Mouse (Mus musculus) midbrain, embryonic 14.5 days (tissue): ENCODE results near the gene Tasp1. TPM values are rescaled to one million over a fixed set of nuclear protein-coding genes. Genes with fewer than 3 reads are reported as not detected.
"Not testable (repeated sequence)": the region's sequence is repeated elsewhere in the genome, so short reads cannot be mapped to it uniquely, and the experiment has no call there.

ENCODE experiments used
- ATAC-seq: fragments of 200-750 bp; cut with Nextera tagmentation; 2 replicates; pipeline ENCODE4 v1.8.0; 2017; ENCODE audit warnings: moderate number of reproducible peaks, moderate library complexity; ENCODE audit not compliant: low FRiP score, low TSS enrichment
- DNase-seq: peaks from one replicate; pipeline ENCODE4 v3.0.0-alpha.2; 2015
- H3K27ac ChIP-seq: fragments of 300-500 bp; sonication (generic); replicated peaks from 2 replicates; pipeline ENCODE4 v1.5.1; 2014; ENCODE audit warnings: mild to moderate bottlenecking, low read depth, low read length, moderate library complexity
- H3K27me3 ChIP-seq: fragments of 300-500 bp; sonication (generic); 2 replicates; pipeline ENCODE4 v1.6.1; 2014; ENCODE audit warnings: low read length, control low read depth, mixed read lengths; ENCODE audit not compliant: control insufficient read depth, insufficient read depth
- H3K36me3 ChIP-seq: fragments of 300-500 bp; sonication (generic); 2 replicates; pipeline ENCODE4 v1.6.1; 2014; ENCODE audit warnings: low read length, control low read depth; ENCODE audit not compliant: control insufficient read depth, insufficient read depth
- H3K4me1 ChIP-seq: fragments of 300-500 bp; sonication (generic); 2 replicates; pipeline ENCODE4 v1.6.1; 2014; ENCODE audit warnings: mild to moderate bottlenecking, antibody characterized with exemption, low read length, control low read depth; ENCODE audit not compliant: control insufficient read depth, insufficient read depth
- H3K4me2 ChIP-seq: fragments of 300-500 bp; sonication (generic); 2 replicates; pipeline ENCODE4 v1.6.1; 2014; ENCODE audit warnings: mild to moderate bottlenecking, low read length, moderate library complexity
- H3K4me3 ChIP-seq: fragments of 300-500 bp; sonication (generic); replicated peaks from 2 replicates; pipeline ENCODE4 v1.5.1; 2014; ENCODE audit warnings: low read depth, low read length
- H3K9ac ChIP-seq: fragments of 300-500 bp; sonication (generic); replicated peaks from 2 replicates; pipeline ENCODE4 v1.6.1; 2014; ENCODE audit warnings: mild to moderate bottlenecking, low read length, moderate library complexity
- H3K9me3 ChIP-seq: fragments of 300-500 bp; sonication (generic); 2 replicates; pipeline ENCODE4 v1.6.1; 2016; ENCODE audit warnings: low read length, control low read depth, mixed read lengths; ENCODE audit not compliant: control insufficient read depth
- WGBS: fragments of 180-500 bp; shearing (Covaris S2); extraction: QIAGEN DNeasy Blood & Tissue Kit; methylation state at CpG from one replicate; pipeline ENCODE4 v1.1.7; 2014; 5-methylcytosine and 5-hydroxymethylcytosine counted together
- polyA plus RNA-seq: library from polyadenylated mRNA; unstranded; fragments of >200 nt; fragmentation: Nextera tagmentation; extraction: Ambion mirVana; gene quantifications from 2 replicates; pipeline ENCODE4 v1.2.1, GENCODE M21; 2014

The Tasp1 gene
- polyA plus RNA-seq, 1 experiment from 2014 or later, result 19.8 TPM

- Histone ChIP-seq H3K4me1 (no peaks in the 10 kb centered on the region), H3K4me3 (no peak overlapping the region), H3K36me3 (peaks cover 8% of the 10 kb centered on the region; the same call in 1 of the 2 replicates), H3K4me2 (no peak overlapping the region), H3K27me3 (no peaks in the 10 kb centered on the region), H3K9ac (no peak overlapping the region), H3K27ac (no peak overlapping the region), H3K9me3 (no peaks in the 10 kb centered on the region)
- ATAC-seq (no peak), DNase-seq (no peak)
These were observed 29.8 kb downstream of the Tasp1 start for GRCm38 (mm10) chr2:140036854-140037253.

GRCm38 (mm10) chr2:140024937-140025336 lies 41.7 kb downstream of the Tasp1 start:
- no peak overlapping the region for H3K4me3 ChIP-seq
- no peaks in the 10 kb centered on the region for H3K4me1 ChIP-seq
- ATAC-seq (no peak), DNase-seq (no peak)
- no peak overlapping the region for H3K4me2 ChIP-seq
- H3K27ac ChIP-seq, result no peak overlapping the region
- H3K27me3 ChIP-seq, result no peaks in the 10 kb centered on the region
- H3K9ac ChIP-seq, result no peak overlapping the region
- no peaks in the 10 kb centered on the region for H3K9me3 ChIP-seq
- peaks cover 19% of the 10 kb centered on the region for H3K36me3 ChIP-seq
- WGBS, result 89% methylated on average over 4 of the region's 4 CpGs

GRCm38 (mm10) chr2:140007406-140007805 lies 59.2 kb downstream of the Tasp1 start:
- H3K4me3 ChIP-seq, result no peak overlapping the region
- no peaks in the 10 kb centered on the region for H3K4me1 ChIP-seq
- H3K9ac ChIP-seq, result no peak overlapping the region
- no peak for DNase-seq
- no peak for ATAC-seq
- no peak overlapping the region for H3K4me2 ChIP-seq
- H3K9me3 ChIP-seq, result no peaks in the 10 kb centered on the region
- H3K27ac ChIP-seq, result no peak overlapping the region
- 96% methylated on average over 3 of the region's 3 CpGs for WGBS
- H3K36me3 ChIP-seq, result peaks cover 6% of the 10 kb centered on the region; the same call in 1 of the 2 replicates
- no peaks in the 10 kb centered on the region for H3K27me3 ChIP-seq

- Histone ChIP-seq H3K4me2 (no peak overlapping the region), H3K27ac (no peak overlapping the region), H3K9ac (no peak overlapping the region), H3K9me3 (no peaks in the 10 kb centered on the region), H3K36me3 (peaks cover 7% of the 10 kb centered on the region; the same call in 1 of the 2 replicates), H3K27me3 (no peaks in the 10 kb centered on the region), H3K4me1 (no peaks in the 10 kb centered on the region), H3K4me3 (no peak overlapping the region)
- no peak for DNase-seq
- no peak for ATAC-seq
- WGBS, result 96% methylated on average over 2 of the region's 2 CpGs
These were observed 68.4 kb downstream of the Tasp1 start for GRCm38 (mm10) chr2:139998170-139998569.

- not testable (repeated sequence) for H3K4me2 ChIP-seq, H3K9ac ChIP-seq, H3K27ac ChIP-seq, H3K27me3 ChIP-seq, ATAC-seq, H3K36me3 ChIP-seq, H3K4me3 ChIP-seq, H3K9me3 ChIP-seq, DNase-seq, H3K4me1 ChIP-seq
- 94% methylated on average over 1 of the region's 1 CpGs for WGBS
These were observed 76.7 kb downstream of the Tasp1 start for GRCm38 (mm10) chr2:139989907-139990306.

GRCm38 (mm10) chr2:139967451-139967850 lies 99.2 kb downstream of the Tasp1 start:
- ATAC-seq, result no peak
- Histone ChIP-seq H3K36me3 (no peaks in the 10 kb centered on the region), H3K4me2 (no peak overlapping the region), H3K9me3 (no peaks in the 10 kb centered on the region), H3K4me1 (no peaks in the 10 kb centered on the region), H3K9ac (no peak overlapping the region), H3K4me3 (no peak overlapping the region), H3K27me3 (no peaks in the 10 kb centered on the region), H3K27ac (no peak overlapping the region)
- 77% methylated on average over 2 of the region's 2 CpGs for WGBS
- DNase-seq, result no peak

GRCm38 (mm10) chr2:139966288-139966687 lies 100.3 kb downstream of the Tasp1 start:
- Histone ChIP-seq H3K4me2 (no peak overlapping the region), H3K27me3 (no peaks in the 10 kb centered on the region), H3K27ac (no peak overlapping the region), H3K9ac (no peak overlapping the region), H3K4me3 (no peak overlapping the region), H3K9me3 (no peaks in the 10 kb centered on the region), H3K36me3 (no peaks in the 10 kb centered on the region), H3K4me1 (no peaks in the 10 kb centered on the region)
- ATAC-seq (no peak), DNase-seq (peak; percentile 66)
- WGBS, result 58% methylated on average over 3 of the region's 3 CpGs

GRCm38 (mm10) chr2:139948843-139949242 lies 117.8 kb downstream of the Tasp1 start:
- no peaks in the 10 kb centered on the region for H3K36me3 ChIP-seq
- H3K4me3 ChIP-seq, result no peak overlapping the region
- H3K4me2 ChIP-seq, result no peak overlapping the region
- ATAC-seq (no peak), DNase-seq (no peak)
- no peak overlapping the region for H3K27ac ChIP-seq
- WGBS, result 75% methylated on average over 1 of the region's 1 CpGs
- H3K4me1 ChIP-seq, result no peaks in the 10 kb centered on the region
- no peaks in the 10 kb centered on the region for H3K9me3 ChIP-seq
- no peak overlapping the region for H3K9ac ChIP-seq
- H3K27me3 ChIP-seq, result no peaks in the 10 kb centered on the region

- Histone ChIP-seq H3K4me1 (no peaks in the 10 kb centered on the region), H3K27ac (no peak overlapping the region), H3K9ac (no peak overlapping the region), H3K36me3 (peaks cover 5% of the 10 kb centered on the region; the same call in 1 of the 2 replicates), H3K4me3 (no peak overlapping the region), H3K4me2 (no peak overlapping the region), H3K27me3 (no peaks in the 10 kb centered on the region), H3K9me3 (no peaks in the 10 kb centered on the region)
- ATAC-seq, result no peak
- 44% methylated on average over 2 of the region's 2 CpGs for WGBS
- DNase-seq, result no peak
These were observed 129.0 kb downstream of the Tasp1 start for GRCm38 (mm10) chr2:139937581-139937980.
